Mouse (Mus musculus) heart, adult 2 months (tissue): ENCODE results near the gene Sorl1. TPM values are rescaled to one million over a fixed set of nuclear protein-coding genes. Genes with fewer than 3 reads are reported as not detected.

Experiments used
- DNase-seq, 2 experiments: peaks; one replicate each; pipeline ENCODE4 v3.0.0; 2021
- H3K27ac ChIP-seq: fragments of 200-600 bp; 2 replicates; pipeline ENCODE4 v1.8.1; 2022
- H3K27me3 ChIP-seq: fragments of 200-500 bp; 2 replicates; pipeline ENCODE4 v1.6.1; 2012; ENCODE audit warnings: mild to moderate bottlenecking, low read length, inconsistent platforms, mixed read lengths; ENCODE audit not compliant: control insufficient read depth, insufficient read depth
- H3K36me3 ChIP-seq: fragments of 200-500 bp; 2 replicates; pipeline ENCODE4 v1.6.1; 2012; ENCODE audit warnings: low read length, inconsistent platforms; ENCODE audit not compliant: control insufficient read depth, insufficient read depth
- H3K4me1 ChIP-seq: fragments of 200-500 bp; 2 replicates; pipeline ENCODE4 v1.6.1; 2011; ENCODE audit warnings: low read length; ENCODE audit not compliant: control insufficient read depth, insufficient read depth
- H3K4me3 ChIP-seq: fragments of 200-600 bp; 2 replicates; pipeline ENCODE4 v1.8.1; 2022
- H3K79me2 ChIP-seq: fragments of 200-500 bp; replicated peaks from 2 replicates; pipeline ENCODE4 v1.6.1; 2012; ENCODE audit warnings: mild to moderate bottlenecking, inconsistent platforms, low read length, moderate library complexity, mixed read lengths; ENCODE audit not compliant: control insufficient read depth, insufficient read depth
- H3K9ac ChIP-seq: fragments of 200-500 bp; 2 replicates; pipeline ENCODE4 v1.6.1; 2012; ENCODE audit warnings: low read depth, mild to moderate bottlenecking, control low read depth, inconsistent platforms, low read length, mixed read lengths
- CTCF ChIP-seq: fragments of 200-600 bp; IDR thresholded peaks from 2 replicates; pipeline ENCODE4 v1.8.1; 2022; ENCODE audit warnings: antibody characterized with exemption, mild to moderate bottlenecking, moderate library complexity
- EP300 ChIP-seq: fragments of 200-500 bp; IDR thresholded peaks from 2 replicates; pipeline ENCODE4 v1.6.1; 2011; ENCODE audit warnings: low read depth, low read length, control low read depth; ENCODE audit not compliant: insufficient read depth
- POLR2A ChIP-seq: fragments of 200-500 bp; IDR thresholded peaks from 2 replicates; pipeline ENCODE4 v1.6.1; 2011; ENCODE audit warnings: mild to moderate bottlenecking, low read depth, low read length, control low read depth; ENCODE audit not compliant: insufficient read depth
- WGBS: fragments of 180-500 bp; shearing (Covaris S2); methylation state at CpG from one replicate; pipeline ENCODE4 v1.1.7; 2018; 5-methylcytosine and 5-hydroxymethylcytosine counted together
- intact Hi-C: fragments of 180-260 bp; cut with DNase I; formaldehyde crosslinking; loops from one replicate; pipeline ENCODE4 v1.15.1; 2025
- polyA plus RNA-seq: library from polyadenylated mRNA; depleted of rRNA; stranded (reverse); fragments of >200 nt; gene quantifications from 2 replicates; pipeline ENCODE4 v1.2.3, GENCODE M21; 2012
- total RNA-seq, 2 experiments: library from RNA; stranded (reverse); gene quantifications; 2 replicates each; pipeline ENCODE4 v1.2.3; 2021

Sorl1 gene
- total and polyA plus RNA-seq, 3 experiments, result 13.4 to 16.0 (median 14.1) TPM

DNA sequence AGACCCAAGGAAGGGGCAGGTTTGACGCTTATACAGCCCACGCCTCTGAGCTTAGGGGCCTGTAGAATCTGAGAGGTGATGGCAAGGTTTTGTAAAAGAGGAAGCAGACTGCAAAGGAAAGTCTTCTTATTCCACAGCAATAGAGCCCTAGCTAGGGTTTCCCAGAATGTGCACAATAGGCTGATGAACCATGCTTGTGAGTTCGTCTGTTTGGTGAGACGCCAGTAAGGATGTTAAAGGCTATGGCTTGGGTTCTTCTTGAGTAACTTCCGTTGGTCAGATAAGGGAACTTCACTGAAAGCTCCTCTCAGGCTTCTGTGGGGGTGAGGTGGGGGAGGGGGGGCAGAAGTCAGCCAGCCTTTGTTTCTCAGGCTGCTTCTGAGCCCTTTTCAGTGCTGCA is 3.9 kb upstream of the Sorl1 start:
- Histone ChIP-seq H3K4me3 (no peak overlapping the region), H3K9ac (no peak overlapping the region), H3K4me1 (no peaks in the 10 kb centered on the region), H3K79me2 (no peaks in the 10 kb centered on the region), H3K27me3 (no peaks in the 10 kb centered on the region), H3K27ac (no peak overlapping the region), H3K36me3 (no peaks in the 10 kb centered on the region)
- TF ChIP-seq EP300, result no peak
- no peak for TF ChIP-seq CTCF
- TF ChIP-seq POLR2A, result no peak
- WGBS, result 67% methylated on average over 5 of the region's 5 CpGs
- intact Hi-C loops, result loop anchor here (2.0 kb wide), 1 partner anchor 111 kb away; no protein-coding TSS in a partner anchor
- DNase-seq, result no peak

DNA sequence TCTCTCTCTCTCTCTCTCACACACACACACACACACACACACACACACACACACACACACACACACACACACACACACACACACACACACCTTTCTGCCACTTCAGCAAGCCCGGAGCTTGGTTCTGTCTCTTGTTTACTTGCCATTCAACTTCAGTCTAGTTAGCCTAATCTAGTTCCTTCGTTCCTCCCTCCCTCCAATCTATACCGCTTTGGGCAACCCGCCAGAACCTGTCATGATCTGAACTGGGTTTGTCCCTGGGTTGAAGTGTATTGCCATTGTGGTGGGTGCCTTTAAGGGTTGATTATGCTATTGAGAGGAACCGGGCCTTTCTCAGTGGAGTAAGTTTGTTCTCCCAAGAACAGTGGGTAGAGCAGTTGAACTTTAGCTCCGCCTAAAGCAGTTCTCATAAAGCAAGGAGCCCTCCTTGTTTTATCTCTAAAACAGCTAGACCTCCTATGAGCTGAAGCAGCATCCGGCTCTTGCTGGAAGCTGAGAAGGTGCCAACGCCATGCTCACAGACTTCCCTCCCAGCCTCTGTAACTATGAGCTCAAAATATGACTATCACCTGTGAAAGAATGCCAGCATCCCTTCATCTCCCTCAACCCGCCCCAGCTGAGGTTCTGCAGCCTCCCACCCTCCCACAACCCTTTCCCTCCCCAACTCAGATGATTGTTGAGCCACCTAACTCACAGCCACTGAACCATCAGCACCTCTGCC is 1.3 kb upstream of the Sorl1 start:
- Histone ChIP-seq H3K27me3 (no peaks in the 10 kb centered on the region), H3K79me2 (no peaks in the 10 kb centered on the region), H3K9ac (no peak overlapping the region), H3K4me1 (no peaks in the 10 kb centered on the region), H3K36me3 (no peaks in the 10 kb centered on the region), H3K4me3 (no peak overlapping the region), H3K27ac (no peak overlapping the region)
- TF ChIP-seq CTCF (no peak), EP300 (no peak), POLR2A (no peak)
- intact Hi-C loops, result no loop called here
- 63% methylated on average over 9 of the region's 9 CpGs for WGBS
- DNase-seq, result no peak

DNA sequence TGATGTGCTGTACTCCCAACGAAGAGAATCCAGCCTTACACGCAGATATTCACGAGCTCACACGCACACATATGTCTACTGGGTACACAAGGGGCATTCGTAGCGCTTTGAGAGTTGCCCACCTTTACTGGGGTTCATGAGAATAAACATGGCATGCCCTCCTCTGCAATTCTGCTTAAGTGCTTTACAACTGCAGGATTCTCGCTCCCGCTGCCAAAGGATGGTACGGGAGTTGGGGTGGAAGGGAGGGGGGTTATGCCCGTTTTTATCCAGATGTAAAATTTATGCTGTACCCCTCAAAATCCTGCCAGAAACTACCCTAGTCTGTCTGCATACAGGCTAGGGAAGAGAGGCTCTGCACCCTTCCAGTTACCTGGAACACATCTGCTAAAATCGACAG is 893 bp downstream of the Sorl1 start:
- Histone ChIP-seq H3K9ac (no peak overlapping the region), H3K27ac (peak overlapping the region; percentile 60), H3K4me3 (peak overlapping the region; percentile 70), H3K27me3 (no peaks in the 10 kb centered on the region), H3K79me2 (no peaks in the 10 kb centered on the region), H3K4me1 (no peaks in the 10 kb centered on the region), H3K36me3 (no peaks in the 10 kb centered on the region)
- 37% methylated on average over 11 of the region's 11 CpGs for WGBS
- DNase-seq, result no peak
- TF ChIP-seq CTCF (no peak), POLR2A (no peak), EP300 (no peak)
- intact Hi-C loops, result loop anchor here (5.0 kb wide), 2 partner anchors 84 to 121 kb away; no protein-coding TSS in a partner anchor

GRCm38 (mm10) chr9:42122441-42122840 is 1.7 kb downstream of the Sorl1 start:
- no peak overlapping the region for H3K4me3 ChIP-seq
- intact Hi-C loops, result loop anchor here (5.0 kb wide), 2 partner anchors 85 to 120 kb away; no protein-coding TSS in a partner anchor
- DNase-seq, result no peak

GRCm38 (mm10) chr9:42121631-42122354 is 2.3 kb downstream of the Sorl1 start:
- WGBS, result 82% methylated on average over 10 of the region's 10 CpGs
- Histone ChIP-seq H3K27ac (no peak overlapping the region), H3K9ac (no peak overlapping the region), H3K27me3 (no peaks in the 10 kb centered on the region), H3K4me1 (no peaks in the 10 kb centered on the region), H3K79me2 (no peaks in the 10 kb centered on the region), H3K4me3 (no peak overlapping the region), H3K36me3 (no peaks in the 10 kb centered on the region)
- TF ChIP-seq EP300 (no peak), CTCF (no peak), POLR2A (no peak)
- intact Hi-C loops, result loop anchor here (5.0 kb wide), 2 partner anchors 86 to 119 kb away; no protein-coding TSS in a partner anchor
- DNase-seq, result no peak

More at GRCm38 (mm10) chr9:42122441-42122840, 1.7 kb downstream of the Sorl1 start:
- WGBS, result 83% methylated on average over 6 of the region's 6 CpGs
- Histone ChIP-seq H3K9ac (no peak overlapping the region), H3K79me2 (no peaks in the 10 kb centered on the region), H3K4me1 (no peaks in the 10 kb centered on the region), H3K27ac (no peak overlapping the region), H3K36me3 (no peaks in the 10 kb centered on the region), H3K27me3 (no peaks in the 10 kb centered on the region)
- no peak for TF ChIP-seq CTCF
- no peak for TF ChIP-seq EP300
- no peak for TF ChIP-seq POLR2A
